Mouse (Mus musculus): ENCODE data around the gene Spag8. TPM values are rescaled to one million over a fixed set of nuclear protein-coding genes. Genes with fewer than 3 reads are reported as not detected.

Gene Spag8
- polyA plus RNA-seq, 1 experiment: 7.3 TPM

GRCm38 (mm10) chr4:43629106-43629817, 24.1 kb downstream of the Spag8 start:
- TF ChIP-seq CTCF (IDR thresholded peaks at IDR 0.05; ENCODE audit: borderline replicate concordance, extremely low read depth, insufficient read depth, insufficient read length) (no peak), POLR2A (IDR thresholded peaks at IDR 0.05; ENCODE audit: borderline replicate concordance, extremely low read depth, insufficient read depth, insufficient read length, poor library complexity, severe bottlenecking) (no peak)
- peak; percentile 76 for DNase-seq (ENCODE audit: low read depth)

- no peak for DNase-seq (ENCODE audit: low read depth)
Measured at GRCm38 (mm10) chr4:43620146-43620778, 33.1 kb downstream of the Spag8 start.

GRCm38 (mm10) chr4:43613060-43613730, 40.2 kb downstream of the Spag8 start:
- TF ChIP-seq POLR2A (IDR thresholded peaks at IDR 0.05; ENCODE audit: borderline replicate concordance, extremely low read depth, insufficient read depth, insufficient read length, poor library complexity, severe bottlenecking) (no peak), CTCF (IDR thresholded peaks at IDR 0.05; ENCODE audit: borderline replicate concordance, extremely low read depth, insufficient read depth, insufficient read length) (no peak)
- no peak for DNase-seq (ENCODE audit: low read depth)

More at GRCm38 (mm10) chr4:43620146-43620778, 33.1 kb downstream of the Spag8 start:
- TF ChIP-seq CTCF (IDR thresholded peaks at IDR 0.05; ENCODE audit: borderline replicate concordance, extremely low read depth, insufficient read depth, insufficient read length) (no peak), POLR2A (IDR thresholded peaks at IDR 0.05; ENCODE audit: borderline replicate concordance, extremely low read depth, insufficient read depth, insufficient read length, poor library complexity, severe bottlenecking) (no peak)

GRCm38 (mm10) chr4:43612534-43612933, 40.9 kb downstream of the Spag8 start:
- no peak for TF ChIP-seq POLR2A (IDR thresholded peaks at IDR 0.05; ENCODE audit: borderline replicate concordance, extremely low read depth, insufficient read depth, insufficient read length, poor library complexity, severe bottlenecking)
- TF ChIP-seq CTCF (IDR thresholded peaks at IDR 0.05; ENCODE audit: borderline replicate concordance, extremely low read depth, insufficient read depth, insufficient read length): no peak

GRCm38 (mm10) chr4:43604751-43605685, 48.4 kb downstream of the Spag8 start:
- no peak for DNase-seq (ENCODE audit: low read depth)
- TF ChIP-seq CTCF (IDR thresholded peaks at IDR 0.05; ENCODE audit: borderline replicate concordance, extremely low read depth, insufficient read depth, insufficient read length) (no peak), POLR2A (IDR thresholded peaks at IDR 0.05; ENCODE audit: borderline replicate concordance, extremely low read depth, insufficient read depth, insufficient read length, poor library complexity, severe bottlenecking) (no peak)

More at GRCm38 (mm10) chr4:43612534-43612933, 40.9 kb downstream of the Spag8 start:
- DNase-seq (ENCODE audit: low read depth): no peak

GRCm38 (mm10) chr4:43604099-43604498, 49.3 kb downstream of the Spag8 start:
- no peak for DNase-seq (ENCODE audit: low read depth)
- no peak for TF ChIP-seq POLR2A (IDR thresholded peaks at IDR 0.05; ENCODE audit: borderline replicate concordance, extremely low read depth, insufficient read depth, insufficient read length, poor library complexity, severe bottlenecking)
- TF ChIP-seq CTCF (IDR thresholded peaks at IDR 0.05; ENCODE audit: borderline replicate concordance, extremely low read depth, insufficient read depth, insufficient read length): no peak

Other genes with a start within 250 kb of the Spag8 start
- gene Fam166b, start 224.5 kb downstream of the Spag8 start, polyA plus RNA-seq (2012; rRNA removed): 1.1 and 1.7 TPM in 2 replicates
- 89.1 and 109 TPM in 2 replicates for gene Tesk1, start 211.7 kb downstream of the Spag8 start, polyA plus RNA-seq (2012; rRNA removed)
- gene Cd72, start 199.0 kb downstream of the Spag8 start, polyA plus RNA-seq (2012; rRNA removed): 0.14 TPM in 1 of 2 replicates, not detected in the other
- not detected in 2 replicates for gene Sit1, start 169.9 kb downstream of the Spag8 start, polyA plus RNA-seq (2012; rRNA removed)
- gene Ccdc107, start 160.7 kb downstream of the Spag8 start, polyA plus RNA-seq (2012; rRNA removed): 100.0 and 137 TPM in 2 replicates
- 19.5 and 66.1 TPM in 2 replicates for gene Arhgef39, start 153.9 kb downstream of the Spag8 start, polyA plus RNA-seq (2012; rRNA removed)
- 0.14 and 0.37 TPM in 2 replicates for gene Car9, start 146.6 kb downstream of the Spag8 start, polyA plus RNA-seq (2012; rRNA removed)
- 9.0 and 12.1 TPM in 2 replicates for gene Tpm2, start 129.8 kb downstream of the Spag8 start, polyA plus RNA-seq (2012; rRNA removed)
- 47.9 and 63.8 TPM in 2 replicates for gene Creb3, start 91.3 kb downstream of the Spag8 start, polyA plus RNA-seq (2012; rRNA removed)
- 53.6 and 55.5 TPM in 2 replicates for gene Tln1, start 90.9 kb downstream of the Spag8 start, polyA plus RNA-seq (2012; rRNA removed)
- 56.0 and 61.7 TPM in 2 replicates for gene Rgp1, start 74.9 kb downstream of the Spag8 start, polyA plus RNA-seq (2012; rRNA removed)
- 91.6 and 110 TPM in 2 replicates for gene Gba2, start 74.7 kb downstream of the Spag8 start, polyA plus RNA-seq (2012; rRNA removed)
- 0.16 TPM in 1 of 2 replicates, not detected in the other for gene Msmp, start 69.1 kb downstream of the Spag8 start, polyA plus RNA-seq (2012; rRNA removed)
- 61.7 and 65.6 TPM in 2 replicates for gene Npr2, start 21.7 kb downstream of the Spag8 start, polyA plus RNA-seq (2012; rRNA removed)
- gene Hint2, start 2.9 kb upstream of the Spag8 start, polyA plus RNA-seq (2012; rRNA removed): 43.0 and 64.6 TPM in 2 replicates
- gene Tmem8b, start 15.4 kb upstream of the Spag8 start, polyA plus RNA-seq (2012; rRNA removed): 27.0 and 42.0 TPM in 2 replicates
- gene Fam221b, start 15.6 kb upstream of the Spag8 start, polyA plus RNA-seq (2012; rRNA removed): 0.23 and 0.34 TPM in 2 replicates
- gene Olfr70, start 47.2 kb upstream of the Spag8 start, polyA plus RNA-seq (2012; rRNA removed): not detected in 2 replicates
- not detected in 2 replicates for gene Olfr71, start 56.7 kb upstream of the Spag8 start, polyA plus RNA-seq (2012; rRNA removed)
- gene Hrct1, start 73.6 kb upstream of the Spag8 start, polyA plus RNA-seq (2012; rRNA removed): 0.38 and 0.53 TPM in 2 replicates
- gene Spaar, start 76.4 kb upstream of the Spag8 start, polyA plus RNA-seq (2012; rRNA removed): 0.10 and 0.11 TPM in 2 replicates
- gene Olfr159, start 117.4 kb upstream of the Spag8 start, polyA plus RNA-seq (2012; rRNA removed): not detected in 2 replicates
- not detected in 2 replicates for gene Olfr156, start 170.3 kb upstream of the Spag8 start, polyA plus RNA-seq (2012; rRNA removed)
- gene Olfr157, start 186.6 kb upstream of the Spag8 start, polyA plus RNA-seq (2012; rRNA removed): not detected in 2 replicates
- gene Olfr155, start 198.0 kb upstream of the Spag8 start, polyA plus RNA-seq (2012; rRNA removed): not detected in 2 replicates
- gene Reck, start 221.9 kb upstream of the Spag8 start, polyA plus RNA-seq (2012; rRNA removed): 15.6 and 16.9 TPM in 2 replicates

Data from brain, embryonic 14.5 days (tissue).